8 mouse cellular contexts compared by ENCODE assay signal in genomic region chr17:34604511-34605237, GRCm38 (mm10). TPM values are rescaled to one million over a fixed set of nuclear protein-coding genes. Genes with fewer than 3 reads are reported as not detected.
DNase-seq lines count a peak whose midpoint lies in the region; ATAC-seq lines count a peak whose summit lies in the region.

No protein-coding gene starts in this region.

- peak; percentile 80 for DNase-seq in adrenal gland, adult 8-10 months
- no peak for DNase-seq in limb, embryonic 11.5 days (ENCODE audit: low spot score)
- DNase-seq in cerebellum, adult 9-11 months: no peak
- no peak for DNase-seq in right cerebral cortex, adult 18-20 months

- peak overlapping the region; percentile 94 for H3K4me3 ChIP-seq in erythroblast, embryonic 14.5 days (replicated peaks)
- H3K4me3 ChIP-seq in heart, embryonic 16.5 days (ENCODE audit: low read length): peak overlapping the region; percentile 83
- H3K4me3 ChIP-seq in limb, embryonic 11.5 days (ENCODE audit: low read depth, low read length): peak overlapping the region; percentile 96
- H3K4me3 ChIP-seq in midbrain, embryonic 16.5 days (ENCODE audit: low read depth, low read length): peak overlapping the region; percentile 88

- H3K27me3 ChIP-seq in erythroblast, embryonic 14.5 days (ENCODE audit: control insufficient read depth): no peaks in the 10 kb centered on the region
- no peaks in the 10 kb centered on the region for H3K27me3 ChIP-seq in heart, embryonic 16.5 days (ENCODE audit: control insufficient read depth, insufficient read depth, low read length)
- H3K27me3 ChIP-seq in limb, embryonic 11.5 days (ENCODE audit: control insufficient read depth, insufficient read depth, low read length): no peaks in the 10 kb centered on the region
- H3K27me3 ChIP-seq in midbrain, embryonic 16.5 days (ENCODE audit: control insufficient read depth, insufficient read depth, low read depth, low read length): no peaks in the 10 kb centered on the region

- H3K9me3 ChIP-seq in erythroblast, embryonic 14.5 days (ENCODE audit: control insufficient read depth, low read length): no peaks in the 10 kb centered on the region
- H3K9me3 ChIP-seq in heart, embryonic 16.5 days (replicated peaks; ENCODE audit: control insufficient read depth, low read length): no peaks in the 10 kb centered on the region
- H3K9me3 ChIP-seq in limb, embryonic 11.5 days (ENCODE audit: control insufficient read depth, low read length): no peaks in the 10 kb centered on the region
- no peaks in the 10 kb centered on the region for H3K9me3 ChIP-seq in midbrain, embryonic 16.5 days (replicated peaks; ENCODE audit: control insufficient read depth, low read length, poor library complexity, severe bottlenecking)

- H3K36me3 ChIP-seq in erythroblast, embryonic 14.5 days (ENCODE audit: control insufficient read depth): peaks cover 41% of the 10 kb centered on the region
- H3K36me3 ChIP-seq in heart, embryonic 16.5 days (ENCODE audit: control insufficient read depth, insufficient read depth): peaks cover 11% of the 10 kb centered on the region
- peaks cover 7% of the 10 kb centered on the region; the same call in 1 of the 2 replicates for H3K36me3 ChIP-seq in limb, embryonic 11.5 days (ENCODE audit: control insufficient read depth, insufficient read depth, low read length)
- H3K36me3 ChIP-seq in midbrain, embryonic 16.5 days (ENCODE audit: control insufficient read depth, insufficient read depth, low read length): peaks cover 7% of the 10 kb centered on the region

- no peak for ATAC-seq in erythroblast, adult 5-6 weeks (replicated peaks; ENCODE audit: low FRiP score, poor library complexity, severe bottlenecking)
- ATAC-seq in heart, embryonic 16.5 days (replicated peaks; ENCODE audit: extremely low read depth, insufficient read depth, low FRiP score): no peak
- ATAC-seq in limb, embryonic 11.5 days (ENCODE audit: insufficient number of reproducible peaks, low FRiP score, low TSS enrichment, low read depth): no peak
- no peak for ATAC-seq in midbrain, embryonic 16.5 days

- peaks cover 74% of the 10 kb centered on the region for H3K4me1 ChIP-seq in erythroblast, embryonic 14.5 days (ENCODE audit: control insufficient read depth)
- peaks cover 47% of the 10 kb centered on the region for H3K4me1 ChIP-seq in heart, embryonic 16.5 days (ENCODE audit: control insufficient read depth, insufficient read depth, low read length)
- peaks cover 16% of the 10 kb centered on the region for H3K4me1 ChIP-seq in limb, embryonic 11.5 days (ENCODE audit: control insufficient read depth, insufficient read depth, low read length)
- H3K4me1 ChIP-seq in midbrain, embryonic 16.5 days (ENCODE audit: control insufficient read depth, insufficient read depth, low read length): peaks cover 41% of the 10 kb centered on the region

- H3K4me2 ChIP-seq in heart, embryonic 16.5 days (ENCODE audit: low read depth, low read length): peak overlapping the region; percentile 89
- peak overlapping the region; percentile 93 for H3K4me2 ChIP-seq in limb, embryonic 11.5 days (ENCODE audit: low read depth, severe bottlenecking)
- H3K4me2 ChIP-seq in midbrain, embryonic 16.5 days (ENCODE audit: low read length): peak overlapping the region; percentile 94

- WGBS in heart, embryonic 16.5 days: 18% methylated on average over 24 of the region's 24 CpGs
- WGBS in limb, embryonic 11.5 days: 10% methylated on average over 24 of the region's 24 CpGs
- WGBS in midbrain, embryonic 16.5 days: 19% methylated on average over 24 of the region's 24 CpGs

- H3K27ac ChIP-seq in heart, embryonic 16.5 days (ENCODE audit: low read length): peak overlapping the region; percentile 96
- peak overlapping the region; percentile 72 for H3K27ac ChIP-seq in limb, embryonic 11.5 days (replicated peaks; ENCODE audit: low read depth, low read length)
- H3K27ac ChIP-seq in midbrain, embryonic 16.5 days (ENCODE audit: low read length): peak overlapping the region; percentile 79

- H3K9ac ChIP-seq in heart, embryonic 16.5 days (ENCODE audit: low read length): peak overlapping the region; percentile 93
- H3K9ac ChIP-seq in limb, embryonic 11.5 days (ENCODE audit: low read length): peak overlapping the region; percentile 89
- H3K9ac ChIP-seq in midbrain, embryonic 16.5 days (ENCODE audit: low read depth, low read length): peak overlapping the region; percentile 98

RNA-seq across cellular contexts. Expression of gene Agpat1, which starts 0.6 kb away (rescaled TPM):
- 16.1 and 18.7 TPM in 2 replicates for polyA plus RNA-seq in erythroblast, embryonic 14.5 days (2012)
- 9.6 and 16.5 TPM in 2 replicates for total RNA-seq in erythroblast, adult 5-6 weeks (2015; ENCODE audit: low replicate concordance)
- 8.2 and 12.4 TPM in 2 replicates for total RNA-seq in erythroblast, adult 5-6 weeks (2017; ENCODE audit: low replicate concordance)
- 100 to 1,000 TPM in 3 of 4 experiments, 10 to 100 TPM in 1; 84.6 to 108 (median 101) TPM for total RNA-seq in adrenal gland, adult 8-10 months (2022)
- polyA plus RNA-seq in heart, embryonic 16.5 days (2015; fragmentation: Nextera tagmentation; extraction: Ambion mirVana): 47.9 and 53.5 TPM in 2 replicates
- 58.2 and 74.8 TPM in 2 replicates for polyA plus RNA-seq in limb, embryonic 11.5 days (2014; fragmentation: Nextera tagmentation; extraction: Ambion mirVana)
- 118 TPM in 2 replicates for polyA plus RNA-seq in midbrain, embryonic 16.5 days (2015; fragmentation: Nextera tagmentation; extraction: Ambion mirVana)

RNA-seq across cellular contexts. Expression of gene Rnf5, which starts 1.2 kb away (rescaled TPM):
- 16.2 and 16.8 TPM in 2 replicates for polyA plus RNA-seq in erythroblast, embryonic 14.5 days (2012)
- total RNA-seq in erythroblast, adult 5-6 weeks (2015; ENCODE audit: low replicate concordance): 22.2 and 30.2 TPM in 2 replicates
- total RNA-seq in erythroblast, adult 5-6 weeks (2017; ENCODE audit: low replicate concordance): 4.1 and 6.1 TPM in 2 replicates
- 100 to 1,000 TPM in 1 of 4 experiments, 10 to 100 TPM in 3; 72.6 to 101 (median 84.6) TPM for total RNA-seq in adrenal gland, adult 8-10 months (2022)
- polyA plus RNA-seq in heart, embryonic 16.5 days (2015; fragmentation: Nextera tagmentation; extraction: Ambion mirVana): 113 and 114 TPM in 2 replicates
- polyA plus RNA-seq in limb, embryonic 11.5 days (2014; fragmentation: Nextera tagmentation; extraction: Ambion mirVana): 111 TPM in 2 replicates
- 291 and 298 TPM in 2 replicates for polyA plus RNA-seq in midbrain, embryonic 16.5 days (2015; fragmentation: Nextera tagmentation; extraction: Ambion mirVana)

RNA-seq across cellular contexts. Expression of gene Ager, which starts 7.0 kb away (rescaled TPM):
- polyA plus RNA-seq in erythroblast, embryonic 14.5 days (2012): 0.33 and 0.46 TPM in 2 replicates
- total RNA-seq in erythroblast, adult 5-6 weeks (2015; ENCODE audit: low replicate concordance): 0.84 TPM in 1 of 2 replicates, not detected in the other
- 0.26 and 1.7 TPM in 2 replicates for total RNA-seq in erythroblast, adult 5-6 weeks (2017; ENCODE audit: low replicate concordance)
- total RNA-seq in adrenal gland, adult 8-10 months (2022): 1 to 10 TPM in 3 of 4 experiments, under 1 TPM in 1; 0.52 to 2.4 (median 1.4) TPM
- polyA plus RNA-seq in heart, embryonic 16.5 days (2015; fragmentation: Nextera tagmentation; extraction: Ambion mirVana): 4.7 and 34.7 TPM in 2 replicates
- polyA plus RNA-seq in limb, embryonic 11.5 days (2014; fragmentation: Nextera tagmentation; extraction: Ambion mirVana): 1.3 and 2.7 TPM in 2 replicates
- 0.95 and 1.1 TPM in 2 replicates for polyA plus RNA-seq in midbrain, embryonic 16.5 days (2015; fragmentation: Nextera tagmentation; extraction: Ambion mirVana)

RNA-seq across cellular contexts. Expression of gene Egfl8, which starts 11.1 kb away (rescaled TPM):
- polyA plus RNA-seq in erythroblast, embryonic 14.5 days (2012): 0.03 and 0.05 TPM in 2 replicates
- 2.3 TPM in 1 of 2 replicates, not detected in the other for total RNA-seq in erythroblast, adult 5-6 weeks (2015; ENCODE audit: low replicate concordance)
- total RNA-seq in erythroblast, adult 5-6 weeks (2017; ENCODE audit: low replicate concordance): 0.34 TPM in 1 of 2 replicates, not detected in the other
- total RNA-seq in adrenal gland, adult 8-10 months (2022): 1 to 10 TPM; 1.7 to 3.5 (median 1.9) TPM
- polyA plus RNA-seq in heart, embryonic 16.5 days (2015; fragmentation: Nextera tagmentation; extraction: Ambion mirVana): 1.8 and 2.0 TPM in 2 replicates
- 2.8 and 3.5 TPM in 2 replicates for polyA plus RNA-seq in limb, embryonic 11.5 days (2014; fragmentation: Nextera tagmentation; extraction: Ambion mirVana)
- 6.1 and 6.3 TPM in 2 replicates for polyA plus RNA-seq in midbrain, embryonic 16.5 days (2015; fragmentation: Nextera tagmentation; extraction: Ambion mirVana)

RNA-seq across cellular contexts. Expression of gene Pbx2, which starts 13.6 kb away (rescaled TPM):
- polyA plus RNA-seq in erythroblast, embryonic 14.5 days (2012): 11.4 and 11.5 TPM in 2 replicates
- total RNA-seq in erythroblast, adult 5-6 weeks (2015; ENCODE audit: low replicate concordance): 8.4 and 10.4 TPM in 2 replicates
- total RNA-seq in erythroblast, adult 5-6 weeks (2017; ENCODE audit: low replicate concordance): 5.5 and 5.9 TPM in 2 replicates
- 10 to 100 TPM; 30.8 to 55.5 (median 44.0) TPM for total RNA-seq in adrenal gland, adult 8-10 months (2022)
- 4.8 and 5.4 TPM in 2 replicates for polyA plus RNA-seq in heart, embryonic 16.5 days (2015; fragmentation: Nextera tagmentation; extraction: Ambion mirVana)
- 21.5 and 22.0 TPM in 2 replicates for polyA plus RNA-seq in limb, embryonic 11.5 days (2014; fragmentation: Nextera tagmentation; extraction: Ambion mirVana)
- polyA plus RNA-seq in midbrain, embryonic 16.5 days (2015; fragmentation: Nextera tagmentation; extraction: Ambion mirVana): 9.4 and 9.7 TPM in 2 replicates
